Comparison of ENCODE assay signal across 9 mouse cellular contexts in genomic region chr11:82006796-82007423, GRCm38 (mm10). TPM values are rescaled to one million over a fixed set of nuclear protein-coding genes. Genes with fewer than 3 reads are reported as not detected.
DNase-seq lines count a peak whose midpoint lies in the region; ATAC-seq and TF ChIP-seq lines count a peak whose summit lies in the region.
"Had no signal": no experiment of that assay in that cellular context is flagged by ENCODE, and none has a peak within 500 bp of the region (broad histone marks: within the 10 kb centered on the region; RNA-seq: fewer than 3 reads in every experiment).

No protein-coding gene starts in this region.

- peaks cover 16% of the 10 kb centered on the region for H3K4me1 ChIP-seq in hindbrain, embryonic 13.5 days (replicated peaks)
- no peaks in the 10 kb centered on the region for H3K4me1 ChIP-seq in hindbrain, embryonic 11.5 days (replicated peaks; ENCODE audit: control insufficient read depth, insufficient read depth, low read length)
- H3K4me1 ChIP-seq in brown adipose tissue, adult 24 weeks (ENCODE audit: control insufficient read depth, insufficient read depth, insufficient read length, low read length) = peaks cover 5% of the 10 kb centered on the region
- no peaks in the 10 kb centered on the region for H3K4me1 ChIP-seq in lung, embryonic 14.5 days (ENCODE audit: insufficient read depth)
- H3K4me1 ChIP-seq in forebrain, embryonic 12.5 days = peaks cover 6% of the 10 kb centered on the region; the same call in 1 of the 2 replicates

- no peak for DNase-seq in hindbrain, embryonic 11.5 days (ENCODE audit: low spot score)
- DNase-seq in lung, embryonic 14.5 days = peak; percentile 90
- DNase-seq in urinary bladder, postnatal 4 days (ENCODE audit: low spot score in 2 of 2) = peak; percentile 29 to 65
- no peak for DNase-seq in frontal cortex, postnatal 10 days (ENCODE audit: low spot score in 2 of 2)

- peak overlapping the region; percentile 50 for H3K27ac ChIP-seq in hindbrain, embryonic 13.5 days
- H3K27ac ChIP-seq in hindbrain, embryonic 11.5 days (ENCODE audit: low read depth, low read length) = no peak overlapping the region
- H3K27ac ChIP-seq in brown adipose tissue, adult 24 weeks (replicated peaks; ENCODE audit: low read depth, low read length) = peak overlapping the region; percentile 50
- peak overlapping the region; percentile 51; the same call in 1 of the 2 replicates for H3K27ac ChIP-seq in lung, embryonic 14.5 days (ENCODE audit: low read depth)
- H3K27ac ChIP-seq in forebrain, embryonic 12.5 days = no peak overlapping the region

- peak; percentile 24; the same call in 1 of the 2 replicates for TF ChIP-seq CTCF in lung, embryonic 14.5 days (IDR thresholded peaks at IDR 0.05; ENCODE audit: low read depth)

- H3K36me3 ChIP-seq in hindbrain, embryonic 13.5 days = no peaks in the 10 kb centered on the region
- no peaks in the 10 kb centered on the region for H3K36me3 ChIP-seq in hindbrain, embryonic 11.5 days (ENCODE audit: control insufficient read depth, insufficient read depth, low read length)
- no peaks in the 10 kb centered on the region for H3K36me3 ChIP-seq in lung, embryonic 14.5 days (ENCODE audit: insufficient read depth)
- no peaks in the 10 kb centered on the region for H3K36me3 ChIP-seq in forebrain, embryonic 12.5 days (replicated peaks)

- no peak overlapping the region for H3K4me3 ChIP-seq in hindbrain, embryonic 13.5 days
- H3K4me3 ChIP-seq in hindbrain, embryonic 11.5 days (ENCODE audit: low read depth, low read length) = no peak overlapping the region
- H3K4me3 ChIP-seq in brown adipose tissue, adult 24 weeks (ENCODE audit: insufficient read depth, low read depth, low read length) = no peak overlapping the region; the same call in 1 of the 2 replicates
- no peak overlapping the region for H3K4me3 ChIP-seq in lung, embryonic 14.5 days (ENCODE audit: low read depth, low read length)
- H3K4me3 ChIP-seq in forebrain, embryonic 12.5 days (replicated peaks) = no peak overlapping the region

- H3K9me3 ChIP-seq in hindbrain, embryonic 13.5 days = no peaks in the 10 kb centered on the region
- H3K9me3 ChIP-seq in hindbrain, embryonic 11.5 days (ENCODE audit: control insufficient read depth, low read length) = no peaks in the 10 kb centered on the region
- no peaks in the 10 kb centered on the region for H3K9me3 ChIP-seq in lung, embryonic 14.5 days (ENCODE audit: low read depth, low read length)
- no peaks in the 10 kb centered on the region for H3K9me3 ChIP-seq in forebrain, embryonic 12.5 days

- 0 out of 2 replicates have a peak, but pooled peaks cover 2% of the 10 kb centered on the region for H3K27me3 ChIP-seq in hindbrain, embryonic 13.5 days
- H3K27me3 ChIP-seq in hindbrain, embryonic 11.5 days (ENCODE audit: control insufficient read depth, insufficient read depth, low read length) = no peaks in the 10 kb centered on the region
- H3K27me3 ChIP-seq in lung, embryonic 14.5 days (ENCODE audit: insufficient read depth, low read length) = no peaks in the 10 kb centered on the region
- no peaks in the 10 kb centered on the region for H3K27me3 ChIP-seq in forebrain, embryonic 12.5 days

- no peak for ATAC-seq in hindbrain, embryonic 13.5 days (ENCODE audit: low FRiP score)
- ATAC-seq in hindbrain, embryonic 11.5 days (ENCODE audit: low FRiP score) = no peak
- peak; percentile 54 to 61 for ATAC-seq in hematopoietic stem cell, adult 5-6 weeks (replicated peaks in 1 of 2; ENCODE audit: insufficient read depth in 1 of 2, low FRiP score in 2 of 2, low TSS enrichment in 1 of 2, low read depth in 1 of 2, poor library complexity in 2 of 2, severe bottlenecking in 2 of 2)
- peak; percentile 88 for ATAC-seq in lung, embryonic 14.5 days (ENCODE audit: insufficient read depth)
- no peak for ATAC-seq in forebrain, embryonic 12.5 days (ENCODE audit: low FRiP score)

- no peak overlapping the region for H3K9ac ChIP-seq in hindbrain, embryonic 13.5 days
- no peak overlapping the region for H3K9ac ChIP-seq in hindbrain, embryonic 11.5 days (ENCODE audit: low read depth, low read length)
- no peak overlapping the region for H3K9ac ChIP-seq in lung, embryonic 14.5 days
- no peak overlapping the region for H3K9ac ChIP-seq in forebrain, embryonic 12.5 days

- no peak overlapping the region for H3K4me2 ChIP-seq in hindbrain, embryonic 13.5 days
- no peak overlapping the region for H3K4me2 ChIP-seq in hindbrain, embryonic 11.5 days (replicated peaks; ENCODE audit: low read depth, low read length)
- H3K4me2 ChIP-seq in lung, embryonic 14.5 days = peak overlapping the region; percentile 31; the same call in 1 of the 2 replicates
- no peak overlapping the region for H3K4me2 ChIP-seq in forebrain, embryonic 12.5 days

- WGBS in hindbrain, embryonic 13.5 days = 63% methylated on average over 12 of the region's 12 CpGs
- 68% methylated on average over 12 of the region's 12 CpGs for WGBS in hindbrain, embryonic 11.5 days
- 27% methylated on average over 12 of the region's 12 CpGs for WGBS in lung, embryonic 14.5 days
- WGBS in forebrain, embryonic 12.5 days = 57% methylated on average over 12 of the region's 12 CpGs

RNA-seq across cellular contexts. Expression of gene Ccl2, which starts 28.5 kb away (rescaled TPM):
- polyA plus RNA-seq in hindbrain, embryonic 13.5 days (2015; fragmentation: Nextera tagmentation; extraction: Ambion mirVana) = 1.1 and 1.4 TPM in 2 replicates
- 2.3 and 2.4 TPM in 2 replicates for polyA plus RNA-seq in hindbrain, embryonic 11.5 days (2014; fragmentation: Nextera tagmentation; extraction: Ambion mirVana)
- 3.2 and 14.0 TPM in 2 replicates for polyA plus RNA-seq in brown adipose tissue, adult 24 weeks (2012; ENCODE audit: insufficient read depth, insufficient read length, missing spikeins)
- total RNA-seq in hematopoietic stem cell, adult 5-6 weeks (2017) = 3.8 and 5.8 TPM in 2 replicates
- 35.2 and 36.9 TPM in 2 replicates for polyA plus RNA-seq in lung, embryonic 14.5 days (2014; fragmentation: Nextera tagmentation; extraction: Ambion mirVana)
- polyA plus RNA-seq in forebrain, embryonic 12.5 days (2016; fragmentation: Nextera tagmentation; extraction: Ambion mirVana) = 0.49 and 0.59 TPM in 2 replicates

RNA-seq across cellular contexts. Expression of gene Gm17268, which starts 31.5 kb away (rescaled TPM):
- not detected in 2 replicates for polyA plus RNA-seq in hindbrain, embryonic 13.5 days (2015; fragmentation: Nextera tagmentation; extraction: Ambion mirVana)
- not detected in 2 replicates for polyA plus RNA-seq in hindbrain, embryonic 11.5 days (2014; fragmentation: Nextera tagmentation; extraction: Ambion mirVana)
- polyA plus RNA-seq in brown adipose tissue, adult 24 weeks (2012; ENCODE audit: insufficient read depth, insufficient read length, missing spikeins) = not detected in 2 replicates
- not detected in 2 replicates for total RNA-seq in hematopoietic stem cell, adult 5-6 weeks (2017)
- polyA plus RNA-seq in lung, embryonic 14.5 days (2014; fragmentation: Nextera tagmentation; extraction: Ambion mirVana) = not detected in 2 replicates
- not detected in 2 replicates for polyA plus RNA-seq in forebrain, embryonic 12.5 days (2016; fragmentation: Nextera tagmentation; extraction: Ambion mirVana)
- total RNA-seq: gastrocnemius, postnatal 4 days had no signal

RNA-seq across cellular contexts. Expression of gene Ccl7, which starts 38.6 kb away (rescaled TPM):
- polyA plus RNA-seq in hindbrain, embryonic 13.5 days (2015; fragmentation: Nextera tagmentation; extraction: Ambion mirVana) = 0.57 and 1.0 TPM in 2 replicates
- 1.0 TPM in 1 of 2 replicates, not detected in the other for polyA plus RNA-seq in hindbrain, embryonic 11.5 days (2014; fragmentation: Nextera tagmentation; extraction: Ambion mirVana)
- polyA plus RNA-seq in brown adipose tissue, adult 24 weeks (2012; ENCODE audit: insufficient read depth, insufficient read length, missing spikeins) = 3.4 and 10.1 TPM in 2 replicates
- total RNA-seq in hematopoietic stem cell, adult 5-6 weeks (2017) = not detected in 2 replicates
- polyA plus RNA-seq in lung, embryonic 14.5 days (2014; fragmentation: Nextera tagmentation; extraction: Ambion mirVana) = 11.6 and 13.4 TPM in 2 replicates
- polyA plus RNA-seq in forebrain, embryonic 12.5 days (2016; fragmentation: Nextera tagmentation; extraction: Ambion mirVana) = 0.24 and 0.44 TPM in 2 replicates

RNA-seq across cellular contexts. Expression of gene Asic2, which starts 38.7 kb away (rescaled TPM):
- 7.0 and 7.7 TPM in 2 replicates for polyA plus RNA-seq in hindbrain, embryonic 13.5 days (2015; fragmentation: Nextera tagmentation; extraction: Ambion mirVana)
- 1.3 and 1.7 TPM in 2 replicates for polyA plus RNA-seq in hindbrain, embryonic 11.5 days (2014; fragmentation: Nextera tagmentation; extraction: Ambion mirVana)
- not detected in 2 replicates for polyA plus RNA-seq in brown adipose tissue, adult 24 weeks (2012; ENCODE audit: insufficient read depth, insufficient read length, missing spikeins)
- not detected in 2 replicates for total RNA-seq in hematopoietic stem cell, adult 5-6 weeks (2017)
- 0.28 and 0.34 TPM in 2 replicates for polyA plus RNA-seq in lung, embryonic 14.5 days (2014; fragmentation: Nextera tagmentation; extraction: Ambion mirVana)
- polyA plus RNA-seq in forebrain, embryonic 12.5 days (2016; fragmentation: Nextera tagmentation; extraction: Ambion mirVana) = 3.2 and 3.3 TPM in 2 replicates

RNA-seq across cellular contexts. Expression of gene Ccl11, which starts 50.7 kb away (rescaled TPM):
- polyA plus RNA-seq in hindbrain, embryonic 13.5 days (2015; fragmentation: Nextera tagmentation; extraction: Ambion mirVana) = 0.16 and 0.48 TPM in 2 replicates
- polyA plus RNA-seq in hindbrain, embryonic 11.5 days (2014; fragmentation: Nextera tagmentation; extraction: Ambion mirVana) = not detected in 2 replicates
- polyA plus RNA-seq in brown adipose tissue, adult 24 weeks (2012; ENCODE audit: insufficient read depth, insufficient read length, missing spikeins) = 50.1 and 51.7 TPM in 2 replicates
- total RNA-seq in hematopoietic stem cell, adult 5-6 weeks (2017) = not detected in 2 replicates
- 52.3 and 57.3 TPM in 2 replicates for polyA plus RNA-seq in lung, embryonic 14.5 days (2014; fragmentation: Nextera tagmentation; extraction: Ambion mirVana)
- polyA plus RNA-seq in forebrain, embryonic 12.5 days (2016; fragmentation: Nextera tagmentation; extraction: Ambion mirVana) = not detected in 2 replicates

Comparison
In these comparisons a context has a peak if more than half of its experiments do, and no peak if none do; other contexts are left out.
1. H3K27ac ChIP-seq: peak in hindbrain, embryonic 13.5 days (single experiment), brown adipose tissue, adult 24 weeks (single experiment) and lung, embryonic 14.5 days (single experiment); none in hindbrain, embryonic 11.5 days (single experiment) and forebrain, embryonic 12.5 days (single experiment).
2. ATAC-seq: peak in hematopoietic stem cell, adult 5-6 weeks (2 of 2) and lung, embryonic 14.5 days (single experiment); none in hindbrain, embryonic 13.5 days (single experiment), hindbrain, embryonic 11.5 days (single experiment) and forebrain, embryonic 12.5 days (single experiment).
3. DNase-seq: peak in lung, embryonic 14.5 days (single experiment) and urinary bladder, postnatal 4 days (2 of 2); none in hindbrain, embryonic 11.5 days (single experiment) and frontal cortex, postnatal 10 days (0 of 2).